Mouse (Mus musculus) testis, adult 2 months (tissue): ENCODE measurements around the gene Usp24.

Source experiments
- CTCF ChIP-seq: fragments of 200-500 bp; IDR thresholded peaks from 2 replicates; pipeline ENCODE4 v1.5.1; 2012; ENCODE audit warnings: low read depth, mild to moderate bottlenecking, inconsistent platforms, low read length, moderate library complexity; ENCODE audit not compliant: control insufficient read depth, insufficient read depth, insufficient replicate concordance
- POLR2A ChIP-seq: fragments of 200-500 bp; IDR thresholded peaks from 2 replicates; pipeline ENCODE4 v1.6.1; 2012; ENCODE audit warnings: low read depth, mild to moderate bottlenecking, inconsistent platforms, low read length, moderate library complexity; ENCODE audit not compliant: control insufficient read depth

- TF ChIP-seq CTCF (no peak), POLR2A (no peak)
Observed at GRCm38 (mm10) chr4:106281492-106282122, 34.4 kb upstream of the Usp24 start.
